Comparison of ENCODE assay signal across 10 mouse cellular contexts in genomic region chr2:131902867-131903266, GRCm38 (mm10). TPM values are rescaled to one million over a fixed set of nuclear protein-coding genes. Genes with fewer than 3 reads are reported as not detected.
DNase-seq lines count a peak whose midpoint lies in the region; ATAC-seq and TF ChIP-seq lines count a peak whose summit lies in the region.
"Had no signal": no experiment of that assay in that cellular context is flagged by ENCODE, and none has a peak within 500 bp of the region (broad histone marks: within the 10 kb centered on the region; RNA-seq: fewer than 3 reads in every experiment).

No protein-coding gene starts in this region.

- TF ChIP-seq EP300 in MEL (IDR thresholded peaks at IDR 0.05; ENCODE audit: low read depth in 1 of 2, low read length in 2 of 2) = no peak

- 42% methylated on average over 8 of the region's 8 CpGs for WGBS in cerebellum, adult 2 months
- 54% methylated on average over 8 of the region's 8 CpGs for WGBS in neural tube, embryonic 15.5 days
- 66% methylated on average over 8 of the region's 8 CpGs for WGBS in forebrain, embryonic 14.5 days

- H3K79me2 ChIP-seq in MEL (ENCODE audit: control insufficient read depth, insufficient read depth, low read length, poor library complexity) = no peaks in the 10 kb centered on the region

- H3K4me1 ChIP-seq in cerebellum, adult 2 months (ENCODE audit: control insufficient read depth, insufficient read depth, low read length) = no peaks in the 10 kb centered on the region
- peaks cover 4 to 27% of the 10 kb centered on the region in 2 experiments for H3K4me1 ChIP-seq in MEL (ENCODE audit: control insufficient read depth in 1 of 2, insufficient read depth in 2 of 2, low read length in 2 of 2)
- no peaks in the 10 kb centered on the region for H3K4me1 ChIP-seq in neural tube, embryonic 15.5 days
- H3K4me1 ChIP-seq in forebrain, embryonic 14.5 days (ENCODE audit: control insufficient read depth, insufficient read depth, low read length) = no peaks in the 10 kb centered on the region
- H3K4me1 ChIP-seq: midbrain, embryonic 12.5 days had no signal

- no peak for TF ChIP-seq RAD21 in MEL (IDR thresholded peaks at IDR 0.05; ENCODE audit: low read depth, low read length)

- H3K9ac ChIP-seq in MEL (ENCODE audit: control insufficient read depth, low read depth, low read length, poor library complexity, severe bottlenecking) = no peak overlapping the region
- H3K9ac ChIP-seq in neural tube, embryonic 15.5 days (replicated peaks) = no peak overlapping the region
- no peak overlapping the region for H3K9ac ChIP-seq in forebrain, embryonic 14.5 days (ENCODE audit: low read length)
- H3K9ac ChIP-seq: midbrain, embryonic 12.5 days had no signal

- no peak for TF ChIP-seq CTCF in cerebellum, adult 2 months (IDR thresholded peaks at IDR 0.05; ENCODE audit: borderline replicate concordance, insufficient read depth, low read depth, low read length)
- no peak for TF ChIP-seq CTCF in MEL (IDR thresholded peaks at IDR 0.05 in 2 of 3, conservative IDR thresholded peaks at IDR 0.05 in 1 of 3; ENCODE audit: control insufficient read depth in 1 of 3, insufficient read depth in 1 of 3, low read depth in 2 of 3, low read length in 3 of 3, poor library complexity in 1 of 3, severe bottlenecking in 1 of 3)

- H3K9me3 ChIP-seq in MEL (replicated peaks; ENCODE audit: insufficient read depth, low read length) = no peaks in the 10 kb centered on the region
- H3K9me3 ChIP-seq in neural tube, embryonic 15.5 days (replicated peaks) = no peaks in the 10 kb centered on the region
- H3K9me3 ChIP-seq in forebrain, embryonic 14.5 days (replicated peaks; ENCODE audit: control insufficient read depth, low read length) = no peaks in the 10 kb centered on the region
- H3K9me3 ChIP-seq: midbrain, embryonic 12.5 days had no signal

- peaks cover 0 to 22% of the 10 kb centered on the region in 2 experiments; a peak in 2 of 4 replicates for H3K36me3 ChIP-seq in MEL (ENCODE audit: control insufficient read depth in 1 of 2, insufficient read depth in 2 of 2, low read length in 2 of 2)
- H3K36me3 ChIP-seq in neural tube, embryonic 15.5 days = no peaks in the 10 kb centered on the region
- no peaks in the 10 kb centered on the region for H3K36me3 ChIP-seq in forebrain, embryonic 14.5 days (ENCODE audit: control insufficient read depth, insufficient read depth, low read length)
- H3K36me3 ChIP-seq: midbrain, embryonic 12.5 days had no signal

- no peak for TF ChIP-seq POLR2A in cerebellum, adult 2 months (IDR thresholded peaks at IDR 0.05; ENCODE audit: borderline replicate concordance, insufficient read depth, low read length)
- TF ChIP-seq POLR2A in MEL (IDR thresholded peaks at IDR 0.05; ENCODE audit: control insufficient read depth in 1 of 2, insufficient read depth in 1 of 2, low read depth in 1 of 2, low read length in 2 of 2, poor library complexity in 1 of 2) = no peak

- H3K27me3 ChIP-seq in cerebellum, adult 2 months (ENCODE audit: control insufficient read depth, insufficient read depth, low read length) = no peaks in the 10 kb centered on the region
- H3K27me3 ChIP-seq in MEL (ENCODE audit: control insufficient read depth in 1 of 2, insufficient read depth in 2 of 2, low read length in 2 of 2) = no peaks in the 10 kb centered on the region; a peak in 1 of 4 replicates
- H3K27me3 ChIP-seq in neural tube, embryonic 15.5 days (replicated peaks) = no peaks in the 10 kb centered on the region
- H3K27me3 ChIP-seq in forebrain, embryonic 14.5 days (replicated peaks; ENCODE audit: control insufficient read depth, insufficient read depth, low read length) = 0 out of 2 replicates have a peak, but pooled peaks cover 3% of the 10 kb centered on the region
- H3K27me3 ChIP-seq: midbrain, embryonic 12.5 days had no signal

- peak; percentile 8 to 11 for DNase-seq in cerebellum, postnatal 25 days
- DNase-seq in cerebellum, adult 2 months = no peak
- DNase-seq in MEL (ENCODE audit: low read depth, low spot score) = peak; percentile 11
- peak; percentile 98 for DNase-seq in heart, adult 11 months
- peak; percentile 69 to 73 for DNase-seq in lung, adult 18-20 months
- DNase-seq in layer of hippocampus, adult 11-12 months (ENCODE audit: low spot score) = no peak
- no peak for DNase-seq in forebrain, embryonic 14.5 days (ENCODE audit: low spot score)

- no peak overlapping the region for H3K27ac ChIP-seq in cerebellum, adult 2 months (ENCODE audit: insufficient read depth, low read length)
- H3K27ac ChIP-seq in MEL (ENCODE audit: control insufficient read depth, low read depth, low read length) = no peak overlapping the region
- no peak overlapping the region for H3K27ac ChIP-seq in neural tube, embryonic 15.5 days (replicated peaks)
- no peak overlapping the region for H3K27ac ChIP-seq in forebrain, embryonic 14.5 days (ENCODE audit: low read depth, low read length)
- H3K27ac ChIP-seq: midbrain, embryonic 12.5 days had no signal

- H3K4me2 ChIP-seq in neural tube, embryonic 15.5 days = no peak overlapping the region
- H3K4me2 ChIP-seq in forebrain, embryonic 14.5 days (ENCODE audit: low read length) = no peak overlapping the region
- H3K4me2 ChIP-seq: midbrain, embryonic 12.5 days had no signal

- no peak overlapping the region for H3K4me3 ChIP-seq in cerebellum, adult 2 months (replicated peaks; ENCODE audit: insufficient read depth, low read depth, low read length)
- no peak overlapping the region for H3K4me3 ChIP-seq in MEL (ENCODE audit: control insufficient read depth in 1 of 2, insufficient read depth in 1 of 2, low read depth in 2 of 2, low read length in 2 of 2)
- no peak overlapping the region for H3K4me3 ChIP-seq in neural tube, embryonic 15.5 days (replicated peaks)
- no peak overlapping the region for H3K4me3 ChIP-seq in forebrain, embryonic 14.5 days (ENCODE audit: low read depth, low read length)
- H3K4me3 ChIP-seq: erythroblast, embryonic 14.5 days; midbrain, embryonic 12.5 days had no signal

- ATAC-seq in neural tube, embryonic 15.5 days (ENCODE audit: low FRiP score) = no peak
- no peak for ATAC-seq in forebrain, embryonic 14.5 days

TF ChIP-seq in MEL, 35 proteins besides CTCF, POLR2A, EP300 and RAD21:
- TF ChIP-seq ZNF384 (IDR thresholded peaks at IDR 0.05; ENCODE audit: low read depth, low read length) (no peak), USF2 (IDR thresholded peaks at IDR 0.05; ENCODE audit: borderline replicate concordance in 1 of 2, insufficient read depth in 1 of 2, low read depth in 1 of 2, low read length in 2 of 2) (no peak), NRF1 (IDR thresholded peaks at IDR 0.05; ENCODE audit: insufficient read depth, low read depth, low read length, poor library complexity, severe bottlenecking) (no peak), TBP (IDR thresholded peaks at IDR 0.05; ENCODE audit: low read depth, low read length) (no peak), UBTF (IDR thresholded peaks at IDR 0.05; ENCODE audit: borderline replicate concordance, insufficient read depth, low read depth, low read length) (no peak), SMC3 (IDR thresholded peaks at IDR 0.05; ENCODE audit: low read depth, low read length) (no peak), E2F4 (IDR thresholded peaks at IDR 0.05; ENCODE audit: borderline replicate concordance, low read depth, low read length) (no peak), ELF1 (IDR thresholded peaks at IDR 0.05; ENCODE audit: low read depth, low read length) (no peak), JUND (IDR thresholded peaks at IDR 0.05; ENCODE audit: low read depth, low read length) (no peak), BHLHE40 (IDR thresholded peaks at IDR 0.05; ENCODE audit: borderline replicate concordance, low read depth, low read length) (no peak), CHD1 (IDR thresholded peaks at IDR 0.05; ENCODE audit: low read depth, low read length) (no peak), GATA1 (IDR thresholded peaks at IDR 0.05; ENCODE audit: low read depth, low read length) (no peak), MXI1 (IDR thresholded peaks at IDR 0.05; ENCODE audit: low read depth, low read length) (no peak), SIN3A (IDR thresholded peaks at IDR 0.05; ENCODE audit: low read length) (no peak)

RNA-seq across cellular contexts. Expression of gene Prnp, which starts 6.9 kb away (rescaled TPM):
- 570 and 571 TPM in 2 replicates for polyA plus RNA-seq in cerebellum, adult 2 months (2012; rRNA removed)
- 17.1 and 18.3 TPM in 2 replicates for total RNA-seq in MEL (2012; rRNA removed)
- polyA plus RNA-seq in MEL (2012; ENCODE audit: insufficient read depth in 1 of 2, insufficient read length in 2 of 2, low read depth in 1 of 2, low replicate concordance in 2 of 2, missing spikeins in 1 of 2) = 10 to 100 TPM in 1 of 2 experiments, not detected in 1; 24.0 TPM
- 141 and 148 TPM in 2 replicates for polyA plus RNA-seq in neural tube, embryonic 15.5 days (2015; fragmentation: Nextera tagmentation; extraction: Ambion mirVana)
- polyA plus RNA-seq in forebrain, embryonic 14.5 days (2014; fragmentation: Nextera tagmentation; extraction: Ambion mirVana) = 111 and 125 TPM in 2 replicates

RNA-seq across cellular contexts. Expression of gene Prn, which starts 6.9 kb away (rescaled TPM):
- not detected in 2 replicates for polyA plus RNA-seq in cerebellum, adult 2 months (2012; rRNA removed)
- total RNA-seq in MEL (2012; rRNA removed) = not detected in 2 replicates
- polyA plus RNA-seq in MEL (2012; ENCODE audit: insufficient read depth in 1 of 2, insufficient read length in 2 of 2, low read depth in 1 of 2, low replicate concordance in 2 of 2, missing spikeins in 1 of 2) = not detected
- polyA plus RNA-seq in neural tube, embryonic 15.5 days (2015; fragmentation: Nextera tagmentation; extraction: Ambion mirVana) = not detected in 2 replicates
- 0.32 TPM in 1 of 2 replicates, not detected in the other for polyA plus RNA-seq in forebrain, embryonic 14.5 days (2014; fragmentation: Nextera tagmentation; extraction: Ambion mirVana)
- polyA plus RNA-seq: erythroblast, embryonic 14.5 days; midbrain, embryonic 12.5 days had no signal

RNA-seq across cellular contexts. Expression of gene Erv3, which starts 43.3 kb away (rescaled TPM):
- polyA plus RNA-seq in cerebellum, adult 2 months (2012; rRNA removed) = 0.33 and 0.54 TPM in 2 replicates
- total RNA-seq in MEL (2012; rRNA removed) = 0.23 and 0.62 TPM in 2 replicates
- under 1 TPM in 1 of 2 experiments, not detected in 1; 0.36 TPM for polyA plus RNA-seq in MEL (2012; ENCODE audit: insufficient read depth in 1 of 2, insufficient read length in 2 of 2, low read depth in 1 of 2, low replicate concordance in 2 of 2, missing spikeins in 1 of 2)
- not detected in 2 replicates for polyA plus RNA-seq in neural tube, embryonic 15.5 days (2015; fragmentation: Nextera tagmentation; extraction: Ambion mirVana)
- not detected in 2 replicates for polyA plus RNA-seq in forebrain, embryonic 14.5 days (2014; fragmentation: Nextera tagmentation; extraction: Ambion mirVana)
- polyA plus RNA-seq: erythroblast, embryonic 14.5 days; midbrain, embryonic 12.5 days had no signal

RNA-seq across cellular contexts. Expression of gene Prnd, which starts 47.8 kb away (rescaled TPM):
- 0.31 and 0.35 TPM in 2 replicates for polyA plus RNA-seq in cerebellum, adult 2 months (2012; rRNA removed)
- not detected in 2 replicates for total RNA-seq in MEL (2012; rRNA removed)
- under 1 TPM in 1 of 2 experiments, not detected in 1; 0.06 TPM for polyA plus RNA-seq in MEL (2012; ENCODE audit: insufficient read depth in 1 of 2, insufficient read length in 2 of 2, low read depth in 1 of 2, low replicate concordance in 2 of 2, missing spikeins in 1 of 2)
- polyA plus RNA-seq in neural tube, embryonic 15.5 days (2015; fragmentation: Nextera tagmentation; extraction: Ambion mirVana) = 9.5 and 15.1 TPM in 2 replicates
- 13.6 and 14.1 TPM in 2 replicates for polyA plus RNA-seq in forebrain, embryonic 14.5 days (2014; fragmentation: Nextera tagmentation; extraction: Ambion mirVana)
- polyA plus RNA-seq: erythroblast, embryonic 14.5 days had no signal

Comparison
In these comparisons a context has a peak if more than half of its experiments do, and no peak if none do; other contexts are left out.
1. DNase-seq: peak in cerebellum, postnatal 25 days (2 of 2), MEL (single experiment), heart, adult 11 months (single experiment) and lung, adult 18-20 months (2 of 2); none in cerebellum, adult 2 months (0 of 2), layer of hippocampus, adult 11-12 months (single experiment) and forebrain, embryonic 14.5 days (single experiment).